Mouse (Mus musculus) cerebellum, adult 18-20 months (tissue): ENCODE data around the gene Vps33b.

Experiments
- DNase-seq, 2 experiments: peaks; one replicate each; pipeline ENCODE4 v3.0.0; 2021

The Vps33b gene

GRCm38 (mm10) chr7:80269751-80270255, 354 bp downstream of the Vps33b start:
- peak; percentile 61 to 65 for DNase-seq

DNA sequence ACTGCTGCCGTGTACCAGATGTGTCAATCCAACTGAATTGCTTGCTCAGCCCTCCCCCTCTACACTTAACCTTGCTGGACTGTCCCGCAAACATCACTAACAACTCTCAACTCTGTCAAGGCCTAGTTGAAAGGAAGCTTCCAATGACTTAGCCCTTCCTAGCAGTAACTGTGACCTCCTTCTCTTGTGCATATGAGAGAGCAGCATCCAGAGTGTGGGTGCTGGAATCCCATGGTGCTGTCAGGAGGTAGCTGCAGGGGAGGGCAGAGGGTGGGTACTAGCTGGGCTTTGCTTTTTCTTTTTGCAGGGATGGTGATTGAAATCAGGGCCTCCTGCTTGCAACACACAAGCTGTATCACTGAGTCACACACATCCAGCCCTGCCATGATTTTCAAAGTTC, 4.0 kb downstream of the Vps33b start:
- DNase-seq = no peak

DNA sequence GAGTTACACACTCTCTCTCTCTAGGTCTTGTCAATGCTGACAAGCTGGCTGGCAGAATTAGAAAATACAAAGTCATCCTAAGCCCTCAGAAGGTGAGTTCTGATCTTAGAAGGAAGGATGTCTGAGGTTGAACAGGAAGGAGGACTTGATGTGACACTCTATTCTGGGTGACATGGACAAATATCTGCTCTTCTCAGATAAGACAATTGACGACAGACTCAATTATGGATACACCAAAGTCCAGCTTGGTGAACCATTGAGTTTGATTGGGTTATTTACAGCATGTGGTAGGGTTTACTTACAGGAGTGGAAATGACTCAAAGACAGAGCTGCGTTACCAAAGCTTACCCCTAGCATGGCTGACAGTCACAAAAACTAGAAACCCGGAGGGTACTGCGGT, 6.9 kb downstream of the Vps33b start:
- no peak for DNase-seq

GRCm38 (mm10) chr7:80280032-80280431, 10.6 kb downstream of the Vps33b start:
- DNase-seq = no peak

DNA sequence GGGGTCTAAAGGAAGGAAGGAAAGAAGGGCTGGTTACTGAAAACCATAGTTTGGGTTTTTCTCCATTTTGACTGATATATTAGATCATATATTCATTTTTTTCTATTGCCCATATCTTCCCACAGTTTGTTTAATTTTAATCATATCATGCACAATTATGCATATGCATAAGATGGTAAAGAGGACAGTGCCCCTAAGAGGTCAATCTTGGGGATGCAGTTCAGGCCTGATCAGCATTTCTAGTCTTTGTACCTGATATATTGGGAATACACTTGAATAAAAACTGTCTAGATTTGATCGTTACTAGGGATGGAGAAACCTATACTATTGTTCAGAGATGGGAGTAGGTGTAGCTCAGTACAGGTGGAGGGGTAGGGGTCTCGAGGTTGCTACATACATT, 11.5 kb downstream of the Vps33b start:
- DNase-seq = no peak

GRCm38 (mm10) chr7:80281646-80282045, 12.2 kb downstream of the Vps33b start:
- DNase-seq = no peak

GRCm38 (mm10) chr7:80283226-80283918, 13.9 kb downstream of the Vps33b start:
- DNase-seq = no peak

GRCm38 (mm10) chr7:80284391-80284790, 14.9 kb downstream of the Vps33b start:
- no peak for DNase-seq

DNA sequence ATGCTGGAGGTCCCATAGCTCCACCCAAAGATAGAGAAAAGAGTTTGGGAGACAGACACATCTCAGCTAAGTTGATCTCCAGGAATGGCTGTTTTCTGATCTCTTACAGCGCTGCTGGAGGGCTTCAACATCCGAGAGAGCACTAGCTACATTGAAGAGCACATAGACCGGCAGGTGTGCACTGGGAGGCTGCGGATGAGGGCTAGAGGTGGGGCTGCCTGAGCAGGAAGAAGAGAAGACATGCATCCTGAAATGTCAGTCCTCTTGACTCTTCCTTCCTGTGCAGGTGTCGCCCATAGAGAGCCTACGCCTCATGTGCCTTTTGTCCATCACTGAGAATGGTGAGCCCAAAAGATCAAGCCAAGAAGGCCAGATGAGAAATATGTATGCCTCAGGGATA, 16.3 kb downstream of the Vps33b start:
- no peak for DNase-seq

- no peak for DNase-seq
Measured at GRCm38 (mm10) chr7:80287736-80288135, 18.3 kb downstream of the Vps33b start.

- DNase-seq = peak; percentile 98 to 99
Measured at GRCm38 (mm10) chr7:80294062-80294763, 24.8 kb downstream of the Vps33b start, which contains the start of gene Prc1. Gene Prc1 (plus strand): TSS chr7:80294450.

GRCm38 (mm10) chr7:80294764-80295648, 25.6 kb downstream of the Vps33b start:
- no peak for DNase-seq

GRCm38 (mm10) chr7:80296462-80296861, 27.0 kb downstream of the Vps33b start:
- DNase-seq = no peak

GRCm38 (mm10) chr7:80297041-80297440, 27.6 kb downstream of the Vps33b start:
- no peak for DNase-seq

- DNase-seq = no peak
Measured at GRCm38 (mm10) chr7:80298754-80299153, 29.3 kb downstream of the Vps33b start.

DNA sequence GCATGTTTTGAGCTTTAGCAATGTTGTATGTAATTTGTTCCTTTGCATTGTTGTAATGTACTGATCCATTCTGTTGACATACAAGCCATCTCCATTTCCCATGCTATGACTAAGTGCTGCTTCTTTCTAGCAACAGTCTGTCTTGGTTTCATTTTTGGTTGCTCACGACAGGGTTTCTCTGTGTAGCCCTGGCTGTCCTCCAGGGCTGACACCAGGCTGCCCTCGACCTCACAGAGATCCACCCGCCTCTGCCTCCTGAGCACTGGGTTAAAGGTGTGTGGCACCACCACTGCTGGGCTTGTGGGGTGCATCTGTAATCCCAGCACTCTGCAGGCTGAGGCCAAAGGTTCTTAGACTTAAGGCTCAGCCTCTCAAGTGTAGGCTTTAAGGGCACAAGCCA, 30.1 kb downstream of the Vps33b start:
- no peak for DNase-seq

DNA sequence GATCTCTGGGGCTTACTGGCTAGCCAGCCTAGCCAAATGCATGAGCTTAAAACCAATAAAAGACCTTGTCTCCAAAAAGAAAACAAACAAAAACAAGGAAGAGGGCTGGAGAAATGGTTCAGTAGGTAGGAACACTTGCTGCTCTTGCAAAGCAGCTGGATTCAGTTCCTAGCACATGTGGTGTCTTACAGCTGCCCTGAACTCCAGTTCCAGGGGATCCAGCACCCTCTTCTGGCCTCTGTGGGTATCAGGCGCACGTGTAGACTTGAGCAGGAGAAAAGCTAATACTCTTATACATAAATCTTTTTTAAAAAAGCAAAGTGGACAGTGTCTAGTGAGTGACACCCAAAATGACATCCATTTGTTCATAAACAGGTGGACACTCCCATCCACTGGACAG, 32.1 kb downstream of the Vps33b start:
- no peak for DNase-seq

- no peak for DNase-seq
Measured at GRCm38 (mm10) chr7:80307766-80308165, 38.3 kb downstream of the Vps33b start.

- no peak for DNase-seq
Measured at GRCm38 (mm10) chr7:80310771-80311170, 41.3 kb downstream of the Vps33b start.

- no peak for DNase-seq
Measured at GRCm38 (mm10) chr7:80315733-80316132, 46.3 kb downstream of the Vps33b start.

- no peak for DNase-seq
Measured at GRCm38 (mm10) chr7:80317439-80318115, 48.1 kb downstream of the Vps33b start.

- no peak for DNase-seq
Measured at GRCm38 (mm10) chr7:80318670-80319069, 49.2 kb downstream of the Vps33b start.
